Mouse (Mus musculus): Measurements from ENCODE around the gene Eri3.

GRCm38 (mm10) chr4:117652727-117653126 is 102.6 kb downstream of the Eri3 start:
- TF ChIP-seq POLR2A (IDR thresholded peaks at IDR 0.05; ENCODE audit: insufficient read depth, low read depth, low read length) (no peak), CTCF (IDR thresholded peaks at IDR 0.05) (no peak)

Data from heart, adult 2 months (tissue).